Mouse (Mus musculus): ENCODE measurements around the gene Cep97.
A peak's percentile ranks its signal among the peaks of the same experiment; 100 is the strongest.

Gene Cep97

GRCm38 (mm10) chr16:55947876-55948410 lies 13.3 kb upstream of the Cep97 start:
- peak in 1 of 2 experiments; percentile 49 for DNase-seq (ENCODE audit: low read depth in 2 of 2, low spot score in 2 of 2)

GRCm38 (mm10) chr16:55947266-55947665 lies 12.6 kb upstream of the Cep97 start:
- no peak for DNase-seq (ENCODE audit: low read depth in 2 of 2, low spot score in 2 of 2)

GRCm38 (mm10) chr16:55940781-55941180 lies 6.1 kb upstream of the Cep97 start:
- no peak for DNase-seq (ENCODE audit: low read depth in 2 of 2, low spot score in 2 of 2)

GRCm38 (mm10) chr16:55939703-55940102 lies 5.0 kb upstream of the Cep97 start:
- DNase-seq (ENCODE audit: low read depth in 2 of 2, low spot score in 2 of 2) = no peak

GRCm38 (mm10) chr16:55938761-55939160 lies 4.1 kb upstream of the Cep97 start:
- DNase-seq (ENCODE audit: low read depth in 2 of 2, low spot score in 2 of 2) = no peak

- DNase-seq (ENCODE audit: low read depth in 2 of 2, low spot score in 2 of 2) = peak; percentile 59 to 65
Observed at GRCm38 (mm10) chr16:55933681-55934343, 843 bp downstream of the Cep97 start.

- no peak for DNase-seq (ENCODE audit: low read depth in 2 of 2, low spot score in 2 of 2)
Observed at GRCm38 (mm10) chr16:55924010-55924409, 10.6 kb downstream of the Cep97 start.

GRCm38 (mm10) chr16:55922079-55922478 lies 12.6 kb downstream of the Cep97 start:
- DNase-seq (ENCODE audit: low read depth in 2 of 2, low spot score in 2 of 2) = no peak

GRCm38 (mm10) chr16:55914716-55915115 lies 19.9 kb downstream of the Cep97 start:
- DNase-seq (ENCODE audit: low read depth in 2 of 2, low spot score in 2 of 2) = no peak

- no peak for DNase-seq (ENCODE audit: low read depth in 2 of 2, low spot score in 2 of 2)
Observed at GRCm38 (mm10) chr16:55910208-55910793, 24.4 kb downstream of the Cep97 start.

- DNase-seq (ENCODE audit: low read depth in 2 of 2, low spot score in 2 of 2) = no peak
Observed at GRCm38 (mm10) chr16:55906928-55907679, 27.6 kb downstream of the Cep97 start.

- DNase-seq (ENCODE audit: low read depth in 2 of 2, low spot score in 2 of 2) = no peak
Observed at GRCm38 (mm10) chr16:55905370-55905769, 29.3 kb downstream of the Cep97 start.

- no peak for DNase-seq (ENCODE audit: low read depth in 2 of 2, low spot score in 2 of 2)
Observed at GRCm38 (mm10) chr16:55901839-55902756, 32.6 kb downstream of the Cep97 start.

- DNase-seq (ENCODE audit: low read depth in 2 of 2, low spot score in 2 of 2) = no peak
Observed at GRCm38 (mm10) chr16:55898385-55899002, 36.2 kb downstream of the Cep97 start.

GRCm38 (mm10) chr16:55895651-55896095 lies 39.0 kb downstream of the Cep97 start:
- no peak for DNase-seq (ENCODE audit: low read depth in 2 of 2, low spot score in 2 of 2)

- DNase-seq (ENCODE audit: low read depth in 2 of 2, low spot score in 2 of 2) = peak; percentile 64 to 72
Observed at GRCm38 (mm10) chr16:55894893-55895650, 39.6 kb downstream of the Cep97 start, which contains the start of gene Nxpe3. TSS of gene Nxpe3 (minus strand) at chr16:55895285.

- peak in 1 of 2 experiments; percentile 4 for DNase-seq (ENCODE audit: low read depth in 2 of 2, low spot score in 2 of 2)
Observed at GRCm38 (mm10) chr16:55894536-55894892, 40.1 kb downstream of the Cep97 start.

GRCm38 (mm10) chr16:55893410-55894107 lies 41.1 kb downstream of the Cep97 start:
- DNase-seq (ENCODE audit: low read depth in 2 of 2, low spot score in 2 of 2) = no peak

GRCm38 (mm10) chr16:55892484-55892883 lies 42.2 kb downstream of the Cep97 start:
- DNase-seq (ENCODE audit: low read depth in 2 of 2, low spot score in 2 of 2) = no peak
